Mouse (Mus musculus): ENCODE measurements around the gene Spice1. TPM values are rescaled to one million over a fixed set of nuclear protein-coding genes. Genes with fewer than 3 reads are reported as not detected.

The Spice1 gene
- polyA plus RNA-seq, 1 experiment from 2014 or later = 34.2 TPM

DNA sequence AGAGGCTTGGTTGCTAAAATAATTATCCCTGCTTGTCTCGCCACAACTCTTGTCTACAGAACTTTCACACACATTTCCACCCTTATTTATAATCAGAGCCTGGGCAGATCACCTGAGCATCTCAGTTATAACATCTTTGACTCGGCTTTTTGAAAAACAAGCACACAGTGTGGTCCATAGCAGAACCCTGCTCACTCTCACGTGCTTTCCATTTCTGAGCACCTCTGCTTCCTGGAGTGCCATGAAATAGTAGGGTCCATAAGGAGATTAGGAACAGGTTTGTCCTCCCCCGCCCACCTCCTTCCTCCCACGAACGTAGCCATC lies 15.3 kb upstream of the Spice1 start:
- H3K4me2 ChIP-seq (replicated peaks) = peak overlapping the region; percentile 97
- peaks cover 9% of the 10 kb centered on the region; the same call in 1 of the 2 replicates for H3K4me1 ChIP-seq
- H3K9ac ChIP-seq = peak overlapping the region; percentile 34; the same call in 1 of the 2 replicates
- ATAC-seq (ENCODE audit: insufficient number of reproducible peaks, insufficient read depth, low FRiP score, low TSS enrichment) = peak; percentile 37; the same call in 1 of the 2 replicates
- 12% methylated on average over 6 of the region's 6 CpGs for WGBS
- H3K9me3 ChIP-seq = no peaks in the 10 kb centered on the region
- no peak overlapping the region for H3K27ac ChIP-seq
- no peaks in the 10 kb centered on the region for H3K36me3 ChIP-seq
- peak overlapping the region; percentile 50 for H3K4me3 ChIP-seq
- peaks cover 28% of the 10 kb centered on the region for H3K27me3 ChIP-seq

DNA sequence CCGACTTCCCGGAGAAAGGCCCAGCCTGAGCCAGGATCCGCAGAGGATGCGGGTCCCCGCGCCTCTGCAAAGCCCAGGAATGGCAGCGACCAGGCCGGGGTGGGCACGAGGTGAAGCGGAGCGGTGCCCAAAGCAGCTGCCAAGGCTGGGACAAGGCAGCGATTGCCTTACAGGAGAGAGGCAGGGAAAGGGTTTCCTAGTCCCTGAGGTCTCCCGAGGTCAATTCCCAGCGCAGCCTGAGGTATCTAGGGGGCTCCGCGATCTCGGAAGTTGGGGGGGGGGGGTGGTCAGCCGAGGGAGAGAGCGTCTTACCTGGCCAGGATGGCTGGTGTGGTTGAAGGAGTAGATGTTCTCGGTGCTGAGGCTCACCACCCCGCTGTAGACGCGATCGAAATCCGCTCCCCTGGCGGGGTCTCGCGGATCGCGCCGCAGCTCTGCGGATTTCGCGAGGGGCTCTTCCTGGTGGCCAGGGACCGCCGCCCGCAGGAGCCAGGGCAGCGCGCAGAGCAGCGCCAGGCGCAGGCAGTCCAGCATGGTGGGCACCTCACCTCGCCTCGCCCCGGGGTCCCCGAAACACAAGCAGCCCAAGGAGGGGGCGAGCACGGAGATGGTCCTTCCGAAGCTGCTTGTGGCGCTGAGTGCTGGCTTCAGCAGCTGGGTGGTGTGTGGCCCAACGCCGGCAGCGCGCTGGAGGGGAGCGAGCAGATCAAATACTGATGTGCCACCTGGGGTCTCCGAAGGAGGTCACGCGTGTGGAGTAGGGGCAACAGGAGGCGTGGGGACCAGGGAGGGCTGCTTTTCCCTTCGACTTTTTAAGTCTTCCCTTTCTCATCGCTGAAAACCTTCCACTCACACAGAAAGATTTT lies 14.7 kb upstream of the Spice1 start:
- peak overlapping the region; percentile 50 for H3K4me3 ChIP-seq
- ATAC-seq (ENCODE audit: insufficient number of reproducible peaks, insufficient read depth, low FRiP score, low TSS enrichment) = peak; percentile 63; the same call in 1 of the 2 replicates
- H3K4me1 ChIP-seq = peaks cover 9% of the 10 kb centered on the region; the same call in 1 of the 2 replicates
- under 1% methylated on average over 58 of the region's 60 CpGs for WGBS
- H3K4me2 ChIP-seq (replicated peaks) = peak overlapping the region; percentile 97
- H3K27me3 ChIP-seq = peaks cover 28% of the 10 kb centered on the region
- no peaks in the 10 kb centered on the region for H3K9me3 ChIP-seq
- H3K9ac ChIP-seq = peak overlapping the region; percentile 34
- H3K36me3 ChIP-seq = no peaks in the 10 kb centered on the region
- no peak overlapping the region for H3K27ac ChIP-seq

DNA sequence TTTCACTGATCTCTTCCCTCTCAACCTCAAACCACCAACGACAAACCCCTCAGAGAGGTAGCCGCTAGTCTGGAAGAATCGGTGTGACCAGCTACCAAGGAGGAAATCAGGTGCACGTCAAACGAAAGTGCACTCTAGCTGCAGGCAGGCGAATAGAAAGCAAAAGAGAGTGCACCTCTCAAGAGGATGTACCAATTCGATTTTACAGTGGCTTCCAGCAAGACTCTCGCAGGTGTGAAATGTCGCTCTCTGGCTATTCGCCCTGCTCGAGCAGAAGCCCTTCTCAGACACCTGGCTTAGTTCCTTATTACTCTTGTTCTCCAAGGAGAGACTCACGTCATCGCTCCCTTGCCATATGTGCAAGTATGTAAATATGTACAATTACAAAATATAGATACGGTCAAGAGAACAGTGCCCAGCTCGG lies 14.0 kb upstream of the Spice1 start, which contains the start of gene Sidt1:
Gene Sidt1 (minus strand): TSS at position 336 of the 424 bp plus-strand sequence.
- H3K27me3 ChIP-seq = peaks cover 28% of the 10 kb centered on the region
- peaks cover 9% of the 10 kb centered on the region; the same call in 1 of the 2 replicates for H3K4me1 ChIP-seq
- peak within 1 kb of the TSS; percentile 97 for H3K4me2 ChIP-seq (replicated peaks)
- ATAC-seq (ENCODE audit: insufficient number of reproducible peaks, insufficient read depth, low FRiP score, low TSS enrichment) = no peak
- peak within 1 kb of the TSS; percentile 34 for H3K9ac ChIP-seq
- peak within 1 kb of the TSS; percentile 50 for H3K4me3 ChIP-seq
- H3K27ac ChIP-seq = no peak within 1 kb of the TSS
- H3K36me3 ChIP-seq = no peaks in the 10 kb centered on the region
- no peaks in the 10 kb centered on the region for H3K9me3 ChIP-seq
- 6% methylated on average over 15 of the region's 15 CpGs for WGBS

DNA sequence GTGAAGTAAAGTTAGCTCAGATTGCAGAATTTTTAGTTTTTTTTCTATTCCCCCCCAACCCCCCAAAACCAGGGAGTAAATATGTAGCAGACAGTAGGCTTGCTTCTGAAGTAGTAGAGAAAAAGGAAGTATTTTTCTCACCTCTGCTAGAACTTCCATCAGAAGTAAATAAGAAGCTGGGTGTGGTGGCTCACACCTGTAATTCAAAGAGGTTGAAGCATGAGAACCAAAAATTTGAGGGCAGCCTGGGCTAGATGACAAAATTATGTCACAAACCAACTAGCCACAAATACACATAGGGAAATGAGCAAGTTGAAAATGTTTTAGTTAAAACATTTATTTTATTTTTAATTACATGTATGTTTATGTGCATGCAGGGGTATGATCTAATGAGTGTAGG lies 9.4 kb upstream of the Spice1 start:
- Histone ChIP-seq H3K4me1 (peaks cover 7% of the 10 kb centered on the region; the same call in 1 of the 2 replicates), H3K4me3 (no peak overlapping the region), H3K27me3 (peaks cover 12% of the 10 kb centered on the region), H3K36me3 (no peaks in the 10 kb centered on the region), H3K9ac (no peak overlapping the region), H3K9me3 (no peaks in the 10 kb centered on the region), H3K4me2 (replicated peaks) (no peak overlapping the region), H3K27ac (no peak overlapping the region)
- ATAC-seq (ENCODE audit: insufficient number of reproducible peaks, insufficient read depth, low FRiP score, low TSS enrichment) = no peak

DNA sequence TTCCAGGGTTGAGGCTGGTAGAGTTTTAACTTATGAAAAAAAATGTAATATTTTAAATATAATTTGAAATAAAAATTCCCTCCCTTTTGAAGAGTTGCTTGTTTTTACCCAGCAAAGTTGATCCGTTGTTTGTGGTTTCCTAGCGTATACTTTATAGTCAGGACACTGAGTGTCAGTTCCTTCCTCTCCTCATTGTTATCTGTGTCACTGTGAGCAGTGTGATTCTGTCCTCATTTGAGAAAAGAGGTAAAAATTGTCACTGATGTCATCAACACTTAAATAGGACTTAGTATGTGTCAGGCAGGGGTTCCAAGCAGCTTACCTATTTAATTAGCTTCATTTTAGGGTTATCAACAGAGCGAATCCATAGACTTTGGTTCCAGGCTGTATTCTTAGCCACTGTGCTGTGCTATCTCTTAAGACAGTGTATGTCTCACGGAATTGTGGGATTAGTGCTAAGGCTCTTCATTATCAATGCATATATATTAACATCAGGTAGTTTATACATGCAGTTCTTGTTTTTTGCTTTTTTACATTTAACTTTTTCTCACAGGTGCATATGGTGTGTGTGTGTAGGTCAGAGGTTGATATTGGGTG lies 3.0 kb downstream of the Spice1 start:
- Histone ChIP-seq H3K9ac (no peak overlapping the region), H3K4me1 (peaks cover 7% of the 10 kb centered on the region; the same call in 1 of the 2 replicates), H3K36me3 (no peaks in the 10 kb centered on the region), H3K4me2 (replicated peaks) (no peak overlapping the region), H3K27me3 (no peaks in the 10 kb centered on the region), H3K9me3 (no peaks in the 10 kb centered on the region), H3K4me3 (no peak overlapping the region), H3K27ac (no peak overlapping the region)
- ATAC-seq (ENCODE audit: insufficient number of reproducible peaks, insufficient read depth, low FRiP score, low TSS enrichment) = no peak
- 91% methylated on average over 4 of the region's 4 CpGs for WGBS

DNA sequence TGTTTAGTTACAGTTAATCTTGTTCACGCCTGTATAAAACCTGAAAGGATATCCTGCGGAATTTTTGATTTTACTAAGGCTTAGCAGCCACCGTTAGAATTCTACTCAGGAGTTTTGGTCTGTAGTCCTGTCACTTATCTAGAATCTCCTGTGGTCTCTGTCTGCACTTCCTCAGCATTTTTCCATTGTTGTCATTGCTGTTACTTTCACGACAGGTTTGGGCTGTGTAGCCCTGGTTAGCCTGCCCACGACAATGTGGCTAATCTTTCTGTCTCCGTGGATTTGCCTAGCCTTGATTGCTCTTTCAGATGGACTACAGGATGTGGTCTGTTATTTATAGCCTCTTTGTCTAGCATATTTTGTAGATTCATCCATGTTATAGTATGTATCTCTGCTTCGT lies 9.4 kb downstream of the Spice1 start:
- Histone ChIP-seq H3K9me3 (no peaks in the 10 kb centered on the region), H3K27me3 (no peaks in the 10 kb centered on the region), H3K4me3 (no peak overlapping the region), H3K4me1 (no peaks in the 10 kb centered on the region), H3K36me3 (peaks cover 6% of the 10 kb centered on the region), H3K4me2 (replicated peaks) (no peak overlapping the region), H3K27ac (no peak overlapping the region), H3K9ac (no peak overlapping the region)
- 75% methylated on average over 7 of the region's 7 CpGs for WGBS
- ATAC-seq (ENCODE audit: insufficient number of reproducible peaks, insufficient read depth, low FRiP score, low TSS enrichment) = no peak

DNA sequence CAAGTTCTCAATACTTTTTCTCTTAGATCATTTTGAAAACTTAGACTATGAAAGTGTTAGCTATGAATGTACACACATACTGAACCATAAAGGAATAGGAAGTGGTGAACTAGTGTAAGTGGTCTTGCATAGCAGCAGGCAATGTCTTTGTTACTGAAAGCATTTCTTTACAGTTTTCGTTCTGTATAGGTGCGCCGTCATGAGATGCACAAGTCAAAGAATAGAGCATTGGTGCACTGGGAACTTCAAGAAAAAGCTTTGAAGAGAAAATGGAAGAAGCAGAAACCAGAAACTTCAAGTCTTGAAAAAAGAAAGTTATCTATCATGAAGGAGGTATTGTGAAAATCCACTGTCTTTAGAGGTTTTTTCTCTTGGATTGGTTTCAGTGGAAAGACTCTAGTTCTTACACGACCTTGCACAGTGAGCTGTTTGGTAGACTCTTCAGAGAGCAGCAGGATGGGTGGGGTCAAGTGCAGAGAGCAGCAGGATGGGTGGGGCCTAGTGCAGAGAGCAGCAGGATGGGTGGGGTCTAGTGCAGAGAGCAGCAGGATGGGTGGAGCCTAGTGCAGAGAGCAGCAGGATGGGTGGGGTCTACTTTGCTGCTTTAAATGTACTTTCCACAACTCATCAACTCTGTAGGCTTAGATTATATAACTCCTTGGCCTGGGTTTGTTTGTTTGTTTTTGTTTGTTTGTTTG lies 10.8 kb downstream of the Spice1 start:
- Histone ChIP-seq H3K27ac (no peak overlapping the region), H3K4me1 (no peaks in the 10 kb centered on the region), H3K4me3 (no peak overlapping the region), H3K4me2 (replicated peaks) (no peak overlapping the region), H3K9me3 (no peaks in the 10 kb centered on the region), H3K27me3 (no peaks in the 10 kb centered on the region), H3K9ac (no peak overlapping the region), H3K36me3 (peaks cover 11% of the 10 kb centered on the region)
- no peak for ATAC-seq (ENCODE audit: insufficient number of reproducible peaks, insufficient read depth, low FRiP score, low TSS enrichment)
- 75% methylated on average over 4 of the region's 4 CpGs for WGBS

DNA sequence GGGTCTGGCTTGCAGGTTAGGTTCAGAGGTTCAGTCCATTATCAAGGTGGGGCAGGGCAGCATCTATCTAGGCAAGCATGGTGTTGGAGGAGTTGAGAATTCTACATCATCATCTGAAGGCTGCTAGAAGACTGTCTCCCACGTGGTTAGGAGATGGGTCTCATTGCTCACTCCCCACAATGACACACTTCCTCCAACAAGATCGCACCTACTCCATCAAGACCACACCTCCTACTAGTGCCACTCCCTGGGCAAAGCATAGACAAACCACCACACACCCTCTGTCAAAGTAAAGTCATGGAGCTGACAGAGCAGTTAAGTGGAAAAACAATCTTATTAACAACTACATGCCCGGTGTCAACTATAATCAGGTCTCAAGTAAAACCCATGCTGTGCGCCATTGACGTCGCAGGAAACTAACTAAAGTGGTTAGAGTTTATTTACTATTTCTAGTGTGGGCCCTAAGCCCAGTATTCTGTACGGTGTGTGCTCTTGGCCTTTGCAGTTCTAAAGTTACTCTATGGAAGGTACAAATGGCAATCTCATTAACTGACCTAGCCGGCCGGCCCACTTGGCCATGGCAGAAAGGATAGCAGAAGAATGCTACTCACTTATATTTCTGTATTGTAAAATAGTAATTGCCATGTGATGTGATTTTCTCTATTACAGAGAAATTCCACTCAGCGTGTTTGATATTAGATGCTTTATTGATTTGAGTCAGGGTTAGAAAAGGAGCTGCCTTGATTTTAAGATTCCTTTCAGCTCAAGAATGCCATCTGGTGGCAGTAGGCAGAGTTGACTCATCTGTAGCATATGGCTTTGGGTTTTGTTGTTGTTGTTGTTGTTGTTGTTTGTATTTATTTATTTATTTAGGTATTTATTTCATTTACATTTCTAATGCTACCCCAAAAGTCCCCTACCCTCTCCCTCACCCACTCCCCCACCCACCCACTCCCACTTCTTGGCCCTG lies 15.3 kb downstream of the Spice1 start:
- H3K27me3 ChIP-seq = no peaks in the 10 kb centered on the region
- H3K4me1 ChIP-seq = no peaks in the 10 kb centered on the region
- H3K36me3 ChIP-seq = peaks cover 21% of the 10 kb centered on the region
- no peak overlapping the region for H3K27ac ChIP-seq
- no peaks in the 10 kb centered on the region for H3K9me3 ChIP-seq
- no peak overlapping the region for H3K4me2 ChIP-seq (replicated peaks)
- 85% methylated on average over 10 of the region's 10 CpGs for WGBS
- no peak overlapping the region for H3K4me3 ChIP-seq
- no peak for ATAC-seq (ENCODE audit: insufficient number of reproducible peaks, insufficient read depth, low FRiP score, low TSS enrichment)
- no peak overlapping the region for H3K9ac ChIP-seq

DNA sequence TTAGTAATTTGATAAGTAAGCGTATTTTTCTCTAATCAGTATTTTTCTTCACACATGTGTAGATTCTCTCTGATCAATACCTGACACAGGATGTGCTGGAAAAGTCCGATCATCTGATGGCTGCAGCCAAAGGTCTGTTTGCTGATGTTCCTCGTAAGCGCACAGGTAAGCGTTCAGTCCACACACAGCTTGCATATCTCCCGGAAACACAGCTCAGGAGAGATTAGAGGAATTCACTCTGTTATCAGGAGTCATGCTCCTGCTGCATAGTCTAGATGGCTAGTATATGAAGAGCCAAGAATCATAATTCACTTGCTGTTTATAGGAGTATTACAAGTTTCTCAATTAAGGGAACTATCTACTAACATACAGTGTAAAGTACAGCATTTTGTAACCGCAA lies 18.6 kb downstream of the Spice1 start:
- Histone ChIP-seq H3K27me3 (no peaks in the 10 kb centered on the region), H3K4me1 (no peaks in the 10 kb centered on the region), H3K27ac (no peak overlapping the region), H3K4me3 (no peak overlapping the region), H3K36me3 (peaks cover 31% of the 10 kb centered on the region), H3K4me2 (replicated peaks) (no peak overlapping the region), H3K9ac (no peak overlapping the region), H3K9me3 (no peaks in the 10 kb centered on the region)
- 92% methylated on average over 7 of the region's 7 CpGs for WGBS
- no peak for ATAC-seq (ENCODE audit: insufficient number of reproducible peaks, insufficient read depth, low FRiP score, low TSS enrichment)

DNA sequence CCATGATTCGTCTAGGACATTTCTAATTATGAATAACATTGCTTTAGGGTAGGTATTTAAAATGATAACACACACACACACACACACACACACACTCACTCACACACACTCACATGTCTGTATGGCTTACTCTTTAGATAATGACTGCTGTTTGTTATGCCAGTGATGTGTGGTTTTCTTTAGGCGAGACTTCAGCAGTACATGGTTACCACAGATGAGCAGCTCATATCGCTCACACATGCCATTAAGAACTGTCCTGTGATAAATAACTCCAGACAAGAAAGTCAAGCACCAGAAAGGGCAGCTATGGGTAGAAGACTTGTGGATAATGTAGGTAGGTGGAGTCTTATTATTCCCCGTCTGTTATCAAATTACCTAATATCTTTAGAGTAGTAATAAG lies 28.5 kb downstream of the Spice1 start:
- H3K4me1 ChIP-seq = no peaks in the 10 kb centered on the region
- H3K4me3 ChIP-seq = no peak overlapping the region
- H3K27ac ChIP-seq = no peak overlapping the region
- no peaks in the 10 kb centered on the region for H3K27me3 ChIP-seq
- WGBS = 87% methylated on average over 4 of the region's 4 CpGs
- H3K9ac ChIP-seq = no peak overlapping the region
- H3K4me2 ChIP-seq (replicated peaks) = no peak overlapping the region
- no peak for ATAC-seq (ENCODE audit: insufficient number of reproducible peaks, insufficient read depth, low FRiP score, low TSS enrichment)
- 0 out of 2 replicates have a peak, but pooled peaks cover 13% of the 10 kb centered on the region for H3K36me3 ChIP-seq
- H3K9me3 ChIP-seq = no peaks in the 10 kb centered on the region

DNA sequence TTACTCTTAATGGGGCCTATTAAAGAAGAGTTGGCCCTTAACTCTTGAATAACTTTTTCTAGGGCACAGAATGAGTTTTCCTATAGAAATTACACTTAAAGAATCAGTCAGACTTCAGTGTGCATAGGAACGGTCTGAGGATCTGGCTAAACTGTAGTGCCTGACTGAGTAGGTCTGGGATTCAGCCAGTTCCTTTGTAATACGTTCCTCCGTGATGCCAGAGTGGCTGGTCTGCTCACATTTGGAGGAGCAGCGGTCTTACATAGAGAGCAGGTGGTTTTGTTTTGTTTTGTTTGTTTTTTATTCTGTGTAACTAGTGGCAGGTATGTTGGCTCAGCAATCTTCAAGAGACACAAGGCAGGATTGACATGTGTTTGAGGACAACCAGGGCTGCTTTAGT lies 33.1 kb downstream of the Spice1 start:
- H3K9ac ChIP-seq = no peak overlapping the region
- H3K36me3 ChIP-seq = 0 out of 2 replicates have a peak, but pooled peaks cover 10% of the 10 kb centered on the region
- H3K27me3 ChIP-seq = no peaks in the 10 kb centered on the region
- peaks cover 2% of the 10 kb centered on the region; the same call in 1 of the 2 replicates for H3K4me1 ChIP-seq
- H3K4me2 ChIP-seq (replicated peaks) = no peak overlapping the region
- no peak overlapping the region for H3K27ac ChIP-seq
- ATAC-seq (ENCODE audit: insufficient number of reproducible peaks, insufficient read depth, low FRiP score, low TSS enrichment) = no peak
- H3K4me3 ChIP-seq = no peak overlapping the region
- H3K9me3 ChIP-seq = no peaks in the 10 kb centered on the region
- WGBS = 52% methylated on average over 4 of the region's 4 CpGs

All from embryonic facial prominence, embryonic 12.5 days (tissue).